Mouse (Mus musculus) spleen, adult 2 months (tissue): ENCODE data around the gene Gm47955. TPM values are rescaled to one million over a fixed set of nuclear protein-coding genes. Genes with fewer than 3 reads are reported as not detected.

Experiments
- DNase-seq, 2 experiments: peaks; one replicate each; pipeline versions ENCODE4 v3.0.0 to v3.0.0-alpha.2; 2012 to 2021; ENCODE audit warnings: low spot score in 2 of 2, low read depth in 1 of 2
- H3K27ac ChIP-seq: fragments of 200-500 bp; 2 replicates; pipeline ENCODE4 v1.5.1; 2012; ENCODE audit warnings: low read length, inconsistent platforms; ENCODE audit not compliant: insufficient read depth
- H3K27me3 ChIP-seq: fragments of 200-500 bp; 2 replicates; pipeline ENCODE4 v1.6.1; 2012; ENCODE audit warnings: mild to moderate bottlenecking, moderate library complexity, low read length, inconsistent platforms; ENCODE audit not compliant: control insufficient read depth, insufficient read depth
- H3K36me3 ChIP-seq: fragments of 200-500 bp; 2 replicates; pipeline ENCODE4 v1.6.1; 2012; ENCODE audit warnings: mild to moderate bottlenecking, low read length, inconsistent platforms; ENCODE audit not compliant: control insufficient read depth, insufficient read depth
- H3K4me1 ChIP-seq: fragments of 200-500 bp; 2 replicates; pipeline ENCODE4 v1.6.1; 2011; ENCODE audit warnings: inconsistent platforms; ENCODE audit not compliant: control insufficient read depth, insufficient read depth, insufficient read length
- H3K4me3 ChIP-seq: fragments of 200-500 bp; 2 replicates; pipeline ENCODE4 v1.5.1; 2011; ENCODE audit warnings: mild to moderate bottlenecking, inconsistent platforms; ENCODE audit not compliant: insufficient read depth, insufficient read length; ENCODE audit errors: extremely low read depth
- CTCF ChIP-seq: fragments of 200-500 bp; IDR thresholded peaks from 2 replicates; pipeline ENCODE4 v1.5.1; 2011; ENCODE audit warnings: mild to moderate bottlenecking, inconsistent platforms; ENCODE audit not compliant: insufficient read depth, insufficient read length, insufficient replicate concordance; ENCODE audit errors: extremely low read depth
- POLR2A ChIP-seq: fragments of 200-500 bp; IDR thresholded peaks from 2 replicates; pipeline ENCODE4 v1.6.1; 2011; ENCODE audit warnings: low read depth, low read length, inconsistent platforms
- WGBS: fragments of 180-500 bp; shearing (Covaris S2); methylation state at CpG from one replicate; pipeline ENCODE4 v1.1.7; 2018; 5-methylcytosine and 5-hydroxymethylcytosine counted together
- polyA plus RNA-seq: library from polyadenylated mRNA; depleted of rRNA; stranded (reverse); fragments of >200 nt; gene quantifications from 2 replicates; pipeline ENCODE4 v1.2.3, GENCODE M21; 2012

Gene Gm47955
- polyA plus RNA-seq, 1 experiment = not detected

GRCm38 (mm10) chr1:82975750-82976149 is 15.7 kb downstream of the Gm47955 start:
- H3K4me1 ChIP-seq = no peaks in the 10 kb centered on the region; the same call in 1 of the 2 replicates
- WGBS = 40% methylated on average over 5 of the region's 5 CpGs
- H3K4me3 ChIP-seq = no peak overlapping the region
- TF ChIP-seq POLR2A = no peak
- no peaks in the 10 kb centered on the region for H3K27me3 ChIP-seq
- no peak for DNase-seq
- no peaks in the 10 kb centered on the region for H3K36me3 ChIP-seq
- peak overlapping the region; percentile 5; the same call in 1 of the 2 replicates for H3K27ac ChIP-seq

GRCm38 (mm10) chr1:82977840-82978239 is 17.8 kb downstream of the Gm47955 start:
- no peaks in the 10 kb centered on the region for H3K36me3 ChIP-seq
- DNase-seq = no peak
- TF ChIP-seq POLR2A (no peak), CTCF (no peak)
- no peaks in the 10 kb centered on the region for H3K27me3 ChIP-seq
- no peak overlapping the region for H3K27ac ChIP-seq
- H3K4me1 ChIP-seq = no peaks in the 10 kb centered on the region; the same call in 1 of the 2 replicates
- H3K4me3 ChIP-seq = no peak overlapping the region

GRCm38 (mm10) chr1:82986738-82987137 is 26.7 kb downstream of the Gm47955 start:
- Histone ChIP-seq H3K27ac (no peak overlapping the region), H3K4me1 (no peaks in the 10 kb centered on the region), H3K27me3 (no peaks in the 10 kb centered on the region), H3K4me3 (no peak overlapping the region), H3K36me3 (no peaks in the 10 kb centered on the region)
- no peak for DNase-seq
- 89% methylated on average over 6 of the region's 6 CpGs for WGBS
- no peak for TF ChIP-seq CTCF
- no peak for TF ChIP-seq POLR2A

- WGBS = 35% methylated on average over 4 of the region's 4 CpGs
- H3K4me1 ChIP-seq = no peaks in the 10 kb centered on the region
- peak in 1 of 2 experiments; percentile 48 for DNase-seq
- no peaks in the 10 kb centered on the region for H3K36me3 ChIP-seq
- no peak overlapping the region for H3K4me3 ChIP-seq
- H3K27me3 ChIP-seq = no peaks in the 10 kb centered on the region
- H3K27ac ChIP-seq = no peak overlapping the region
- TF ChIP-seq POLR2A (no peak), CTCF (no peak)
These were observed 27.6 kb downstream of the Gm47955 start for GRCm38 (mm10) chr1:82987530-82988198.

- no peaks in the 10 kb centered on the region for H3K27me3 ChIP-seq
- TF ChIP-seq POLR2A = no peak
- TF ChIP-seq CTCF = no peak
- no peak for DNase-seq
- no peaks in the 10 kb centered on the region for H3K4me1 ChIP-seq
- 80% methylated on average over 4 of the region's 4 CpGs for WGBS
- no peak overlapping the region for H3K4me3 ChIP-seq
- H3K27ac ChIP-seq = no peak overlapping the region
- H3K36me3 ChIP-seq = no peaks in the 10 kb centered on the region
These were observed 31.0 kb downstream of the Gm47955 start for GRCm38 (mm10) chr1:82991062-82991461.

GRCm38 (mm10) chr1:82991596-82991995 is 31.5 kb downstream of the Gm47955 start:
- DNase-seq = no peak
- no peaks in the 10 kb centered on the region for H3K4me1 ChIP-seq
- H3K27me3 ChIP-seq = no peaks in the 10 kb centered on the region
- no peak overlapping the region for H3K27ac ChIP-seq
- 86% methylated on average over 3 of the region's 3 CpGs for WGBS
- no peak overlapping the region for H3K4me3 ChIP-seq
- no peak for TF ChIP-seq CTCF
- TF ChIP-seq POLR2A = no peak
- no peaks in the 10 kb centered on the region for H3K36me3 ChIP-seq

GRCm38 (mm10) chr1:82992093-82992492 is 32.0 kb downstream of the Gm47955 start:
- no peak for TF ChIP-seq CTCF
- no peak for TF ChIP-seq POLR2A
- Histone ChIP-seq H3K27me3 (no peaks in the 10 kb centered on the region), H3K4me1 (no peaks in the 10 kb centered on the region), H3K36me3 (no peaks in the 10 kb centered on the region), H3K27ac (no peak overlapping the region), H3K4me3 (no peak overlapping the region)
- no peak for DNase-seq
- WGBS = 89% methylated on average over 6 of the region's 6 CpGs
